Mouse (Mus musculus): ENCODE measurements around the gene Mcrip2.

Gene Mcrip2

GRCm38 (mm10) chr17:25834595-25835222 is 33.9 kb downstream of the Mcrip2 start:
- DNase-seq (ENCODE audit: low read depth) = no peak

GRCm38 (mm10) chr17:25833961-25834594 is 34.5 kb downstream of the Mcrip2 start:
- DNase-seq (ENCODE audit: low read depth) = peak; percentile 28

- DNase-seq (ENCODE audit: low read depth) = no peak
These were observed 35.3 kb downstream of the Mcrip2 start, which contains the start of gene Stub1 for GRCm38 (mm10) chr17:25833291-25833663. Stub1 (minus strand) TSS chr17:25833404.

- DNase-seq (ENCODE audit: low read depth) = peak; percentile 98
These were observed 35.9 kb downstream of the Mcrip2 start for GRCm38 (mm10) chr17:25832436-25833290.

- DNase-seq (ENCODE audit: low read depth) = peak; percentile 20
These were observed 36.9 kb downstream of the Mcrip2 start for GRCm38 (mm10) chr17:25831451-25832281.

- no peak for DNase-seq (ENCODE audit: low read depth)
These were observed 37.6 kb downstream of the Mcrip2 start for GRCm38 (mm10) chr17:25830806-25831431.

- DNase-seq (ENCODE audit: low read depth) = no peak
These were observed 38.3 kb downstream of the Mcrip2 start for GRCm38 (mm10) chr17:25830200-25830753.

GRCm38 (mm10) chr17:25829558-25830017 is 39.0 kb downstream of the Mcrip2 start:
- no peak for DNase-seq (ENCODE audit: low read depth)

GRCm38 (mm10) chr17:25828712-25829557 is 39.6 kb downstream of the Mcrip2 start, which contains the start of gene Jmjd8:
Jmjd8 (plus strand) TSS chr17:25828867.
- DNase-seq (ENCODE audit: low read depth) = peak; percentile 87

- peak; percentile 25 for DNase-seq (ENCODE audit: low read depth)
These were observed 40.4 kb downstream of the Mcrip2 start for GRCm38 (mm10) chr17:25828223-25828594.

- DNase-seq (ENCODE audit: low read depth) = no peak
These were observed 40.9 kb downstream of the Mcrip2 start for GRCm38 (mm10) chr17:25827546-25828222.

GRCm38 (mm10) chr17:25827011-25827410 is 41.6 kb downstream of the Mcrip2 start:
- DNase-seq (ENCODE audit: low read depth) = no peak

GRCm38 (mm10) chr17:25825984-25826570 is 42.5 kb downstream of the Mcrip2 start:
- DNase-seq (ENCODE audit: low read depth) = no peak

- DNase-seq (ENCODE audit: low read depth) = no peak
These were observed 43.3 kb downstream of the Mcrip2 start for GRCm38 (mm10) chr17:25825311-25825710.

- no peak for DNase-seq (ENCODE audit: low read depth)
These were observed 44.0 kb downstream of the Mcrip2 start for GRCm38 (mm10) chr17:25824362-25825142.

GRCm38 (mm10) chr17:25823452-25823851 is 45.1 kb downstream of the Mcrip2 start, which contains the start of gene Wdr24:
Wdr24 (plus strand) TSS chr17:25823627.
- DNase-seq (ENCODE audit: low read depth) = peak; percentile 92

- no peak for DNase-seq (ENCODE audit: low read depth)
These were observed 49.4 kb downstream of the Mcrip2 start for GRCm38 (mm10) chr17:25818851-25819780.
